Comparison of ENCODE assay signal across 9 mouse cellular contexts in the genomic region with DNA sequence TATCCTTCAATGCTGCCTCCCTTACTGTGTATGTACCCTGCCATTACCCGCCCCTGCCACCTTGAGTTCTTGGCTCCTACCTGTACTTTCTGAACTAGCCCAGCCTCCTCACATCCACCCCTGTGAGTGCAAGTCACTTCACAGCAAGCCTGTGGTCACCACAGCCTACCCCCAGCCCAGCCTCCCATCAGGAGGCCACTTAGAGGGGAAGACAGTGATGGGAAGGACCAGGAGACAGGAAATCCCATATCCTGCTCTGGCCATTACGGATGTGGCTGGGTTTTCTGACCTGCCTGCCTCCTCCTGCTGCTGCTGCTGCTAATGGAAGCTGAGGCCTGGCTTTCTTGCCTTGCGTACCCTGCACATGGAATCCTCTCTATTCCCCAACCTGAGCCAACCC. TPM values are rescaled to one million over a fixed set of nuclear protein-coding genes. Genes with fewer than 3 reads are reported as not detected.
DNase-seq lines count a peak whose midpoint lies in the region; ATAC-seq lines count a peak whose summit lies in the region.
"Had no signal": no experiment of that assay in that cellular context is flagged by ENCODE, and none has a peak within 500 bp of the region (broad histone marks: within the 10 kb centered on the region; RNA-seq: fewer than 3 reads in every experiment).

No protein-coding gene starts in this region.

- no peak for ATAC-seq in forebrain, embryonic 13.5 days
- no peak for ATAC-seq in forebrain, embryonic 15.5 days (replicated peaks)
- ATAC-seq in lung, embryonic 15.5 days (ENCODE audit: borderline replicate concordance, extremely low read depth, low FRiP score, low TSS enrichment), result 0 out of 2 replicates have a peak, but pooled peaks have one; percentile 24
- no peak for ATAC-seq in kidney, embryonic 16.5 days (ENCODE audit: low FRiP score, low TSS enrichment)
- ATAC-seq in stomach, embryonic 14.5 days (ENCODE audit: insufficient number of reproducible peaks, insufficient read depth, low FRiP score, low read depth), result no peak
- ATAC-seq in activated CD4-positive, CD25-positive, alpha-beta regulatory T cell, adult 4 months, result no peak

- H3K9ac ChIP-seq in forebrain, embryonic 13.5 days, result no peak overlapping the region
- H3K9ac ChIP-seq in forebrain, embryonic 15.5 days (replicated peaks), result no peak overlapping the region
- H3K9ac ChIP-seq in lung, embryonic 15.5 days, result no peak overlapping the region
- H3K9ac ChIP-seq in kidney, embryonic 16.5 days (replicated peaks; ENCODE audit: low read length), result peak overlapping the region; percentile 36; the same call in 1 of the 2 replicates
- H3K9ac ChIP-seq in stomach, embryonic 14.5 days (replicated peaks; ENCODE audit: low read depth, low read length), result no peak overlapping the region

- H3K36me3 ChIP-seq in forebrain, embryonic 13.5 days (ENCODE audit: poor library complexity, severe bottlenecking), result no peaks in the 10 kb centered on the region
- H3K36me3 ChIP-seq in forebrain, embryonic 15.5 days, result no peaks in the 10 kb centered on the region
- H3K36me3 ChIP-seq in lung, embryonic 15.5 days, result no peaks in the 10 kb centered on the region
- peaks cover 4% of the 10 kb centered on the region; the same call in 1 of the 2 replicates for H3K36me3 ChIP-seq in kidney, embryonic 16.5 days (ENCODE audit: insufficient read depth, low read length)
- H3K36me3 ChIP-seq in stomach, embryonic 14.5 days (ENCODE audit: control insufficient read depth, insufficient read depth, low read length), result no peaks in the 10 kb centered on the region

- H3K9me3 ChIP-seq in forebrain, embryonic 13.5 days (replicated peaks), result no peaks in the 10 kb centered on the region
- no peaks in the 10 kb centered on the region for H3K9me3 ChIP-seq in forebrain, embryonic 15.5 days
- no peaks in the 10 kb centered on the region for H3K9me3 ChIP-seq in lung, embryonic 15.5 days
- no peaks in the 10 kb centered on the region for H3K9me3 ChIP-seq in kidney, embryonic 16.5 days (ENCODE audit: low read length)
- H3K9me3 ChIP-seq in stomach, embryonic 14.5 days (ENCODE audit: control insufficient read depth, low read depth, low read length), result no peaks in the 10 kb centered on the region

- no peak for DNase-seq in lung, postnatal 14 days
- no peak for DNase-seq in left cerebral cortex, postnatal 14 days (ENCODE audit: low spot score in 2 of 2)

- H3K4me1 ChIP-seq in forebrain, embryonic 13.5 days, result peaks cover 8% of the 10 kb centered on the region
- H3K4me1 ChIP-seq in forebrain, embryonic 15.5 days, result peaks cover 15% of the 10 kb centered on the region
- H3K4me1 ChIP-seq in lung, embryonic 15.5 days, result peaks cover 38% of the 10 kb centered on the region
- H3K4me1 ChIP-seq in kidney, embryonic 16.5 days (ENCODE audit: insufficient read depth, low read length), result peaks cover 17% of the 10 kb centered on the region; the same call in 1 of the 2 replicates
- H3K4me1 ChIP-seq in stomach, embryonic 14.5 days (ENCODE audit: control insufficient read depth, insufficient read depth, low read length), result peaks cover 19% of the 10 kb centered on the region; the same call in 1 of the 2 replicates

- intact Hi-C loops in left cerebral cortex, postnatal 14 days (cut with DNase I), result no loop called here

- H3K4me3 ChIP-seq in forebrain, embryonic 13.5 days, result no peak overlapping the region
- no peak overlapping the region for H3K4me3 ChIP-seq in forebrain, embryonic 15.5 days
- no peak overlapping the region for H3K4me3 ChIP-seq in lung, embryonic 15.5 days
- H3K4me3 ChIP-seq in kidney, embryonic 16.5 days (ENCODE audit: low read length), result no peak overlapping the region
- no peak overlapping the region for H3K4me3 ChIP-seq in stomach, embryonic 14.5 days (ENCODE audit: low read depth, low read length)

- WGBS in forebrain, embryonic 13.5 days, result 93% methylated on average over 3 of the region's 3 CpGs
- WGBS in forebrain, embryonic 15.5 days, result 89% methylated on average over 3 of the region's 3 CpGs
- WGBS in lung, embryonic 15.5 days, result 70% methylated on average over 3 of the region's 3 CpGs
- WGBS in kidney, embryonic 16.5 days, result 69% methylated on average over 3 of the region's 3 CpGs
- 59% methylated on average over 3 of the region's 3 CpGs for WGBS in stomach, embryonic 14.5 days

- no peak overlapping the region for H3K4me2 ChIP-seq in forebrain, embryonic 13.5 days
- no peak overlapping the region for H3K4me2 ChIP-seq in forebrain, embryonic 15.5 days (replicated peaks)
- no peak overlapping the region for H3K4me2 ChIP-seq in lung, embryonic 15.5 days
- H3K4me2 ChIP-seq in kidney, embryonic 16.5 days (replicated peaks; ENCODE audit: low read depth, low read length), result no peak overlapping the region
- no peak overlapping the region for H3K4me2 ChIP-seq in stomach, embryonic 14.5 days (replicated peaks; ENCODE audit: low read depth, low read length)

- peak overlapping the region; percentile 27; the same call in 1 of the 2 replicates for H3K27ac ChIP-seq in forebrain, embryonic 13.5 days
- H3K27ac ChIP-seq in forebrain, embryonic 15.5 days (replicated peaks), result no peak overlapping the region
- peak overlapping the region; percentile 85 for H3K27ac ChIP-seq in lung, embryonic 15.5 days
- H3K27ac ChIP-seq in kidney, embryonic 16.5 days (ENCODE audit: low read length), result peak overlapping the region; percentile 80
- peak overlapping the region; percentile 63; the same call in 1 of the 2 replicates for H3K27ac ChIP-seq in stomach, embryonic 14.5 days (ENCODE audit: low read length)

- H3K27me3 ChIP-seq in forebrain, embryonic 13.5 days, result no peaks in the 10 kb centered on the region
- H3K27me3 ChIP-seq in forebrain, embryonic 15.5 days, result no peaks in the 10 kb centered on the region
- no peaks in the 10 kb centered on the region for H3K27me3 ChIP-seq in lung, embryonic 15.5 days
- 0 out of 2 replicates have a peak, but pooled peaks cover 5% of the 10 kb centered on the region for H3K27me3 ChIP-seq in kidney, embryonic 16.5 days (ENCODE audit: insufficient read depth, low read length)
- H3K27me3 ChIP-seq in stomach, embryonic 14.5 days (ENCODE audit: control insufficient read depth, insufficient read depth, low read length), result no peaks in the 10 kb centered on the region

RNA-seq across cellular contexts. Expression of a gene that starts 14.8 kb away (rescaled TPM):
- polyA plus RNA-seq in forebrain, embryonic 13.5 days (2015; fragmentation: Nextera tagmentation; extraction: Ambion mirVana), result 136 and 138 TPM in 2 replicates
- polyA plus RNA-seq in forebrain, embryonic 15.5 days (2015; fragmentation: Nextera tagmentation; extraction: Ambion mirVana), result 77.9 and 85.9 TPM in 2 replicates
- polyA plus RNA-seq in lung, embryonic 15.5 days (2015; fragmentation: Nextera tagmentation; extraction: Ambion mirVana), result 42.1 and 45.0 TPM in 2 replicates
- 28.7 and 31.7 TPM in 2 replicates for polyA plus RNA-seq in kidney, embryonic 16.5 days (2015; fragmentation: Nextera tagmentation; extraction: Ambion mirVana)
- polyA plus RNA-seq in stomach, embryonic 14.5 days (2014; fragmentation: Nextera tagmentation; extraction: Ambion mirVana), result 15.7 and 16.9 TPM in 2 replicates
- polyA plus RNA-seq in activated CD4-positive, CD25-positive, alpha-beta regulatory T cell, adult 4 months (2017; shearing (Covaris generic)), result 10 to 100 TPM; 47.5 to 55.4 TPM
- total RNA-seq in left cerebral cortex, postnatal 14 days (2021), result 1 to 10 TPM; 5.6 to 6.7 TPM

RNA-seq across cellular contexts. Expression of a gene that starts 14.8 kb away (rescaled TPM):
- 0.92 and 0.93 TPM in 2 replicates for polyA plus RNA-seq in forebrain, embryonic 13.5 days (2015; fragmentation: Nextera tagmentation; extraction: Ambion mirVana)
- 1.3 and 1.7 TPM in 2 replicates for polyA plus RNA-seq in forebrain, embryonic 15.5 days (2015; fragmentation: Nextera tagmentation; extraction: Ambion mirVana)
- polyA plus RNA-seq in lung, embryonic 15.5 days (2015; fragmentation: Nextera tagmentation; extraction: Ambion mirVana), result 7.1 and 7.6 TPM in 2 replicates
- 9.9 and 10.6 TPM in 2 replicates for polyA plus RNA-seq in kidney, embryonic 16.5 days (2015; fragmentation: Nextera tagmentation; extraction: Ambion mirVana)
- polyA plus RNA-seq in stomach, embryonic 14.5 days (2014; fragmentation: Nextera tagmentation; extraction: Ambion mirVana), result 6.5 and 7.6 TPM in 2 replicates
- not detected for polyA plus RNA-seq in activated CD4-positive, CD25-positive, alpha-beta regulatory T cell, adult 4 months (2017; shearing (Covaris generic))
- total RNA-seq in left cerebral cortex, postnatal 14 days (2021), result 1 to 10 TPM; 4.0 to 5.1 TPM
- total RNA-seq: common myeloid progenitor, adult 5-6 weeks had no signal

RNA-seq across cellular contexts. Expression of a gene that starts 54.4 kb away (rescaled TPM):
- 5.0 and 5.5 TPM in 2 replicates for polyA plus RNA-seq in forebrain, embryonic 13.5 days (2015; fragmentation: Nextera tagmentation; extraction: Ambion mirVana)
- polyA plus RNA-seq in forebrain, embryonic 15.5 days (2015; fragmentation: Nextera tagmentation; extraction: Ambion mirVana), result 7.6 and 9.0 TPM in 2 replicates
- polyA plus RNA-seq in lung, embryonic 15.5 days (2015; fragmentation: Nextera tagmentation; extraction: Ambion mirVana), result 105 and 109 TPM in 2 replicates
- 58.5 and 59.7 TPM in 2 replicates for polyA plus RNA-seq in kidney, embryonic 16.5 days (2015; fragmentation: Nextera tagmentation; extraction: Ambion mirVana)
- polyA plus RNA-seq in stomach, embryonic 14.5 days (2014; fragmentation: Nextera tagmentation; extraction: Ambion mirVana), result 40.7 and 41.7 TPM in 2 replicates
- polyA plus RNA-seq in activated CD4-positive, CD25-positive, alpha-beta regulatory T cell, adult 4 months (2017; shearing (Covaris generic)), result not detected
- total RNA-seq in left cerebral cortex, postnatal 14 days (2021), result 10 to 100 TPM in 1 of 2 experiments, 1 to 10 TPM in 1; 6.5 to 11.0 TPM
- total RNA-seq: common myeloid progenitor, adult 5-6 weeks had no signal
